Mouse (Mus musculus) small intestine, adult 2 months (tissue): ENCODE data around the gene 3110009E18Rik. TPM values are rescaled to one million over a fixed set of nuclear protein-coding genes. Genes with fewer than 3 reads are reported as not detected.

Experiments
- H3K27ac ChIP-seq: fragments of 200-500 bp; 2 replicates; pipeline ENCODE4 v1.5.1; 2012; ENCODE audit warnings: low read depth, low read length, control low read depth, inconsistent platforms; ENCODE audit not compliant: insufficient read depth
- H3K27me3 ChIP-seq: fragments of 200-500 bp; 2 replicates; pipeline ENCODE4 v1.6.1; 2012; ENCODE audit warnings: mild to moderate bottlenecking, moderate library complexity, low read length, inconsistent platforms; ENCODE audit not compliant: control insufficient read depth, insufficient read depth
- H3K36me3 ChIP-seq: fragments of 200-500 bp; 2 replicates; pipeline ENCODE4 v1.6.1; 2012; ENCODE audit warnings: mild to moderate bottlenecking, low read length, control low read depth, inconsistent platforms; ENCODE audit not compliant: control insufficient read depth, insufficient read depth
- H3K4me1 ChIP-seq: fragments of 200-500 bp; 2 replicates; pipeline ENCODE4 v1.6.1; 2012; ENCODE audit warnings: low read length, inconsistent platforms, mixed read lengths; ENCODE audit not compliant: control insufficient read depth, insufficient read depth, insufficient read length
- H3K4me3 ChIP-seq: fragments of 200-500 bp; 2 replicates; pipeline ENCODE4 v1.5.1; 2012; ENCODE audit warnings: low read depth, mild to moderate bottlenecking, control low read depth, inconsistent platforms, low read length, moderate library complexity
- CTCF ChIP-seq: fragments of 200-500 bp; IDR thresholded peaks from 2 replicates; pipeline ENCODE4 v1.5.1; 2012; ENCODE audit warnings: low read depth, mild to moderate bottlenecking, control low read depth, inconsistent platforms, low read length, moderate library complexity, mixed read lengths; ENCODE audit not compliant: insufficient replicate concordance, insufficient read length; ENCODE audit errors: extremely low read depth
- POLR2A ChIP-seq: fragments of 200-500 bp; IDR thresholded peaks from 2 replicates; pipeline ENCODE4 v1.6.1; 2012; ENCODE audit warnings: low read depth, mild to moderate bottlenecking, control low read depth, inconsistent platforms, low read length, moderate library complexity
- WGBS: fragments of 180-500 bp; shearing (Covaris S2); methylation state at CpG from one replicate; pipeline ENCODE4 v1.1.7; 2018; 5-methylcytosine and 5-hydroxymethylcytosine counted together
- polyA plus RNA-seq: library from polyadenylated mRNA; depleted of rRNA; stranded (reverse); fragments of >200 nt; gene quantifications from 2 replicates; pipeline ENCODE4 v1.2.3, GENCODE M21; 2012

The 3110009E18Rik gene
- polyA plus RNA-seq, 1 experiment: not detected

DNA sequence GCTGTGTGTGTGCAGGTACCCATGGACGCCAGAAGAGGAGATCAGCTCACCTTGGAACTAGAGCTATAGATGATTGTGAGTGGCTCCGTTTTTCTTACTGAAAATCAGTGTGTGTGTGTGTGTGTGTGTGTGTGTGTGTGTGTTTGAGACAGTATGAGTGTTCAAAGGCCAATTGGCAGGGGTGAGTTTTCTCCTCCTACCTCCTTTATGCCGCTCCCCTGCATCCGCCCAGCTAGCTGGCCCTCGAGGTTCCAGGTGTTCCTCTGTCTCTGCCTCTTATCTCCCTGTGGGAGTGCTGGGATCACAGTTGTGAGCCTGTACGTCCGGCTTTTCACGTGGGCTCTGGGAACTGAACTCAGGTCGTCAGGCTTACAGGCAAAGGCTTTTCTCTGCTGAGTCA, 5.3 kb downstream of the 3110009E18Rik start:
- Histone ChIP-seq H3K27ac (peak overlapping the region; percentile 82), H3K27me3 (no peaks in the 10 kb centered on the region), H3K4me1 (peaks cover 32% of the 10 kb centered on the region; the same call in 1 of the 2 replicates), H3K4me3 (no peak overlapping the region), H3K36me3 (no peaks in the 10 kb centered on the region)
- 28% methylated on average over 9 of the region's 9 CpGs for WGBS
- TF ChIP-seq CTCF (no peak), POLR2A (no peak)

- WGBS: 91% methylated on average over 1 of the region's 1 CpGs
- Histone ChIP-seq H3K4me3 (no peak overlapping the region), H3K4me1 (peaks cover 8% of the 10 kb centered on the region; the same call in 1 of the 2 replicates), H3K27ac (no peak overlapping the region), H3K27me3 (no peaks in the 10 kb centered on the region), H3K36me3 (no peaks in the 10 kb centered on the region)
- TF ChIP-seq POLR2A (no peak), CTCF (no peak)
Observed at GRCm38 (mm10) chr1:120132376-120132775, 11.4 kb downstream of the 3110009E18Rik start.

DNA sequence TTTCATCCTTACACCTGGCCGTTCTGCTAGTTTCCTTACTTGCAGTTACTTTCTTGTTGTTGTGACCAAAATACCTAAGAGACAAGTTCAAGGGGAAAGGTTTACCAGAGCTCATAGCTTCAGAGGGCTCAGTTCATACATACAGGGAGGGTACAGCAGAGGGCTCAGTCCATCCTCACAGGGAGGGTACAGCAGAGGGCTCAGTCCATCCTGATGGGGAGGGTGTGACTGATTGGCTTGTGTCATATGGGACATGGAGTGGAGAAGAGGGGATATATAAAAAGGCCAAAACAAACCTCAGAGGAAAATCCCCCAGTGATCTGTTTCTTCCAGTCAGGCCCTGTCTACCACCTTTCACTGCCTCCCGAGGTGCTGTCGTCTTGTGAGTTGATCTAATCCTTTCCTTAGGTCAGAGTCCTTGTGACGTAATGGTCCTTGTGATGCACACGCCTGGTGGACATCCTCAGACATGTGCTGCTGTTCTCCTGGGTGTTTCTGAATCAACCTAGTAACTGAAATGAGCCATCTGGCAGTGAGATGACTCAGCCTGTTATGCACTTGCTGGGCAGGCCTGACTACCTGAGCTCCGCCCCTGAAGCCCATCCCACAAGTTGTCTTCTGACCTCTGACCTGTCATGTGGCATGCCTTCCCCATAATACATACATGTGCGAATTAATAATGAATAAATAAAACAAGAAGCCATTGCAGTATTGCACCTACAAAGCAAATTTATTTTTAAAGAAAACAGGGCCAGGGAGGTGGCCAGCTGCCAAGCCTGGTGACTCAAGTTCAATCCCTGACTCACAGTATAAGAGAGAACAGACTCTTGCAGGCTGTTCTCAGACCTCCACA, 15.2 kb downstream of the 3110009E18Rik start:
- no peaks in the 10 kb centered on the region for H3K36me3 ChIP-seq
- no peak overlapping the region for H3K4me3 ChIP-seq
- H3K27me3 ChIP-seq: no peaks in the 10 kb centered on the region
- TF ChIP-seq CTCF (no peak), POLR2A (no peak)
- H3K27ac ChIP-seq: peak overlapping the region; percentile 70
- H3K4me1 ChIP-seq: peaks cover 12% of the 10 kb centered on the region; the same call in 1 of the 2 replicates
- WGBS: 35% methylated on average over 7 of the region's 7 CpGs

GRCm38 (mm10) chr1:120138923-120139540, 18.0 kb downstream of the 3110009E18Rik start:
- Histone ChIP-seq H3K27ac (no peak overlapping the region), H3K4me3 (no peak overlapping the region), H3K36me3 (no peaks in the 10 kb centered on the region), H3K4me1 (peaks cover 14% of the 10 kb centered on the region; the same call in 1 of the 2 replicates), H3K27me3 (no peaks in the 10 kb centered on the region)
- 69% methylated on average over 7 of the region's 7 CpGs for WGBS
- TF ChIP-seq POLR2A (no peak), CTCF (no peak)

DNA sequence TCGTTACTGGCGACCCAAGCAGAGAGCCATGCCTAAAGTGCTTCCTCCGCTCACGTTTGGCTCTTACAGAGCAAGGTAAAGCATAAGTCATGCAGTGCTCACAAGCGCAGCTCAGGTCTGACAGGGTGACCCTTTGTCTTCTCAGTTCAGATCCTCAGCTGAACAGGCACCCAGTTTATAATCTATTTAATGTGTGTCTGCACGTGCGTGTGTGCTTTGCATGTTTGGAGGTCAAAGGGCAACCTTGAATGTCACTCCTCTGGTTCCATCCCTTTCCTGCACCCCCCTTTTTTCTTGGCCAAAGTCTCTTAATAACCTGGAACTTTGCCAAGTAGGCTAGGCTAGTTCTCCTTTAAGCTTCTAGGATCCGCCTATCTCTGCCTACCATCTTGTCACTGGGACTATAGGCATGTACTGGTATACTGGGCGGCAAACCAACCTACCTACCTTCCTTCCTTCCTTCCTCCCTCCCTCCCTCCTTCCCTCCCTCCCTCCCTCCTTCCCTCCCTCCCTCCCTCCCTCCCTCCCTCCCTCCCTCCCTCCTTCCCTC, 19.2 kb downstream of the 3110009E18Rik start:
- H3K4me3 ChIP-seq: no peak overlapping the region
- no peak for TF ChIP-seq POLR2A
- no peak for TF ChIP-seq CTCF
- no peaks in the 10 kb centered on the region for H3K36me3 ChIP-seq
- no peaks in the 10 kb centered on the region for H3K27me3 ChIP-seq
- peak overlapping the region; percentile 43; the same call in 1 of the 2 replicates for H3K27ac ChIP-seq
- peaks cover 14% of the 10 kb centered on the region; the same call in 1 of the 2 replicates for H3K4me1 ChIP-seq
- 35% methylated on average over 9 of the region's 9 CpGs for WGBS

- Histone ChIP-seq H3K27ac (no peak overlapping the region), H3K36me3 (no peaks in the 10 kb centered on the region), H3K4me1 (peaks cover 6% of the 10 kb centered on the region; the same call in 1 of the 2 replicates), H3K4me3 (no peak overlapping the region), H3K27me3 (no peaks in the 10 kb centered on the region)
- WGBS: 49% methylated on average over 5 of the region's 5 CpGs
- TF ChIP-seq CTCF: no peak
Observed at GRCm38 (mm10) chr1:120142551-120142950, 21.6 kb downstream of the 3110009E18Rik start.
